Mouse (Mus musculus): Measurements from ENCODE around the gene Scp2.
"Not testable (repeated sequence)": the region's sequence is repeated elsewhere in the genome, so short reads cannot be mapped to it uniquely, and the experiment has no call there.

The Scp2 gene

GRCm38 (mm10) chr4:108109728-108110127 lies 35.1 kb downstream of the Scp2 start:
- CTCF ChIA-PET: no interaction called here

DNA sequence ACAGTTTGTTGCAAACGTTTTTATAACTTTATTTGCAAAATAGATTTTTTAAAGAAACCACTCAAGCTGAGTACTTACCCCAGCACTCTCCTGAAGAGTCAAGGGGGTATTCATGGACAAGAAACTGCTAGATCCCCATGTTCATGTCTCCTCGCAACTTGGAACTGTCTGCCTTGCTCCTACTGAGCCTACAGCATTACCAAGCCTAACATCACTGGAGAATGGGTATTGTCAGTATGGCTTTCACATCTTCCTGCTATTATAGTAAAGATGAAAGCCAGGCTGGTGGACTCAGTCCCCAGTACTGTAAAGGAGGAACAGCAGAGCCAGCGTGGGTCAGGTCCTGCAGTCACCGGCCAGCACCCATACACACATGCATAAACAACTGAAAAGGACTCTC lies 48.5 kb downstream of the Scp2 start, which contains the start of gene Podn:
TSS of gene Podn (minus strand) at position 101 of the 400 bp plus-strand sequence.
- CTCF ChIA-PET: no interaction called here

DNA sequence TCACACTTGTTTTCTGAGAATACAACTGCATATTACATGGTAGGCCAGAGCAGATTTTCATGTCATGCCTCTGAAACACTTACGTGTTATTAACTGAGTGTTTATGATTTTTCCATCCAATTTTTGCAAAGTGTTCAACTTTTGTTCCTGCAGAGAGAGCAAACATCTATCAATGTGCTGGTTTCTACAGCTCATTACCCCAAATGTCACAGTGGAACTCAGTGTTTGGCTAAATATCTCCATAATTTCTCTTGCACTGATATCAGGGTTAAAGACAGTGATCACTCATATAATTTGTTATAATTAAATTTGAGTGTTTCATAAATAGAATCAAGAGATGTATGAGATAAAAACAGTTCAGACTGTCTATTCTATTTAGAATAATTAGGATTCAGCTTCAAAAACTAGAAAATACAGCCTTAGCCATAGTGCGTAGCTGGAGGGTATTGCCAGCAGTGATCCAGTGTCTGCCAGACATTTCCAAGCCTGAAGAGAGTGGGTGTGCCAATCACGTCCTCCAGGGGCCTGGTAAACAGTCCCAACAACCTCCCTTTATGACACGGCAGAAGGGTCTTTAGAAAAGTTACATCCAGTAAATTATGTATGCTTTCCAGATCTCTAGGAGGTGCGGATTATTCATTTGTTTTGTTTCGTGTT lies 51.9 kb downstream of the Scp2 start:
- CTCF ChIA-PET: no interaction called here

DNA sequence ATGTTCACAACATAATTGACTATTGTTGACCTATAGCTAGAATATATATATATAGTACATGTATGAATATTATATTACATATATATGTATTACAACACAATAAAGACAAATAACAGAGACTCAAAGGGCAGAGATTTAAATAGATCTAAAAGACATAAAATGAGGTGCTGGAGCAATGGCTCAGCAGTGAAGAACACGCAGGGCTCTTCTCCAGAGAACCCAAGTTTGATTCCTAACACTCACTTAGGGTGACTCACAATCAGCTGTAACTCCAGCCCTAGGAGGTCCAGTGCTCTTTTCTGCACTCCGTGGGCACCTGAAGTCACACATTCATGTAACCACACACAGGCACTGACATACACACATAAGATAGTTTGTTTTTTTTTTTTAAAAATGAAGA lies 60.8 kb downstream of the Scp2 start:
- CTCF ChIA-PET: no interaction called here

DNA sequence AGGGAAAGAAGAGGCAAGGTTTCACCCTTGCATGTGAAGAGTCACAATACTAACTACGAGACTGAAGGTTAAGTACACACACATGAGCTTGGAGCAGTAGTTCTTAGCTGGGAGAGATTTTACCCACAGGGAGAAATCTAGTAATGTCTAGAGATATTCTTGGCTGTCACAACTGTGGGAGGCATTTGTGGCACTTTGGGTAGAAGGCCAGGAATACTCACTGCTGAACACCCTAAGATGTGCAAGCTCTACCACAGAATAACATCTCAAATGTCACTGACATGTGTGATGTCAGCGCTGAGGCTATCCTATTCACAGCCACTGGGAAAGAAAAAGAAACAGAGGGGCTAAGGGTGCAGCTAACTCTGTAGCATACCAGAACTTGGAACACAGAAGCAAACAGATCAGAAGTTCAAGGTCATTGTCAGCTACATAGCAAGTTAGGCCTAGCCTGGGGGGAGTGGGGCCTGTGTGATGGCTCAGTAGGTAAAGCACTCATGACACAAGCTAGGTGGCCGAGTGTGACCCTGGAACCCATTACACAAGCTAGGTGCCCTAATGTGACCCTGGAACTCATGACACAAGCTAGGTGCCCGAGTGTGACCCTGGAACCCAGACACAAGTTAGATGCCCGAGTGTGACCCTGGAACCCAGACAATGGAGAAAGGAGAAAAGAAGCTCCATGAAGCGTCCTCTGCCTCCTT lies 61.6 kb downstream of the Scp2 start:
- CTCF ChIA-PET: no interaction called here

- CTCF ChIA-PET: no interaction called here
Observed at GRCm38 (mm10) chr4:108082401-108082806, 62.4 kb downstream of the Scp2 start.

DNA sequence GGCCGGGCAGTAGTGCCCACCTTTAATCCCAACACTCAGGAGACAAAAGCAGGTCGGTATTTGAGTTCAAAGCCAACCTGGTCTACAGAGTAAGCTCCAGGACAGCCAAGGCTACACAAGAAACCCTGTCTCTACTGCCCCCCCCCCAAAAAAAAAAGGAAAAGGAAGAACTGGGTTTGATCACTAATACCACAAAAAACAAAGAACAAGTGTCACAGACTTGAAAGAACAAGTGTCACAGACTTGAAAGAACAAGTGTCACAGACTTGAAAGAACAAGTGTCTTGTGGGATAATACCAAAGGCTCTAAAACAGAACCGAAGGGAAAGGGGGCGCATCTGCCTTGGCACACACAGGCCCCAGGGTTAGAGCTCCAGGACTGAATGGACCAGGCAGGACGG lies 63.9 kb downstream of the Scp2 start:
- CTCF ChIA-PET: interaction anchor here (0.7 kb wide), 1 partner anchor 191 kb away, joined by 4 read pairs; the partner anchor contains the start of gene 0610037L13Rik

DNA sequence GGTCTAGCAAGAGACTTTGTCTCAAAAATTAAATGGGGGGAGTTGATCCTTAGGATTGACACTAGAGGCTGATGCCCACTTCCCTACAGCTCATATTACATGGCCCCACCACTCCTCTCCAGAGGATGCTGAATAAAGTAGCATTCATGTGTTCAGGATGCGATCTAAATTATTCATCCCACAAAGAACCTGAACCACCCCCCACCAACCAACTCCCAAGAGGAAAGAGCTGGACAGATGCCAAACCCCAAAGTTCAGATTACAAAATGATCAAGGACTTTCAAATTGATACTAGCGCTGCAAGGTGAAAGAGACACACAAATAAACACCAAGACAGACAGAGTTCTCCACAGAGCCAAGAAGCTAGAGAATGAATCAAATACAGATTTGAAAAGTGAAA lies 65.0 kb downstream of the Scp2 start:
- CTCF ChIA-PET: interaction anchor here (0.6 kb wide), 1 partner anchor 66 kb away, joined by 5 read pairs; no protein-coding TSS in a partner anchor

DNA sequence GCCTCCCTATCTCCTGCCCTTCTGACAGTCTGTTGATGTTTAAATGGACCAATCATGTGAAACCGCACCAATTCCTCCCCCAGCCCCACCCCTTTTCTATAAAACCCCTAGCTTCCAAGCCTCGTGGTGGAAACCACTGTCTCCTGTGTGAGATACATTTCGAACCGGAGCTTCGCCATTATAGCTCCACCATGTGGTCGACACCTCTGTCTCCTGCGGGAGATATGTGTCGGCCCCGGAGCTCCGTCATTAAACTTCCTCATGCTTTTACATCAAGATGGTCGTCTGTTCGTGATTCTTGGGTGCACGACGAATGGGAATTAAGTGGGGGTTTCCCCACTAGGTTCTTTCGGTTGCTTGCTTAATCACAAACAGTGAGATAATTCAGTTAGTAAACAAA lies 65.6 kb downstream of the Scp2 start:
- CTCF ChIA-PET: not testable (repeated sequence)

- CTCF ChIA-PET: no interaction called here
Observed at GRCm38 (mm10) chr4:108077224-108077955, 67.4 kb downstream of the Scp2 start.

DNA sequence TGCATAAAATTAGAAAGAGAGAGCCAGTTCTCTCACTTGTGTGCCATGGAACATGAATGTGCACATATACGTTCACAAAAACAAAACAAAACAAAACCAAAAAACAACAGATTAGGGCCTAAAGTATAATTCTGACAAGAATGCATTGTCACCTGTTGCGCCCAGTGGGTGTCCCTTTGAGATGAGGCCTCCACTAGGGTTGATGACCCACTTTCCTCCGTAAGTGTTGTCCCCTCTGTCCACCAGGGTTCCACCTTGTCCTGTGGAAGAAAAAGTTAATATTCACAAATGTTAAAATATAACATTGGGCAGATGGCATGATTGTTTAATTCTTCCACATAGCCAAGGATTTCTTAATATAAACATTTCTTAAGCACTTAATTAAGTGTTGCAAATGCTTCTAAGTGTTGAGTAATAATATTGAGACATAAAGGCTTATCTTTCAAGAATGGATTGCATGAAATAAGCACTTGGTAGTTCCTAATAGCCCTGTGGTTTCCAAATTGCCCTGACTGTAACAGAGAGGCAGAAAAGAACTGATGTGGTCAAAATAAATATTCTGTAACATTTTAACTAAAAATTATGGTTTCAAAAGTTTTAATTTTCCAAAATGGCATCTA lies 70.5 kb downstream of the Scp2 start:
- CTCF ChIA-PET: no interaction called here

DNA sequence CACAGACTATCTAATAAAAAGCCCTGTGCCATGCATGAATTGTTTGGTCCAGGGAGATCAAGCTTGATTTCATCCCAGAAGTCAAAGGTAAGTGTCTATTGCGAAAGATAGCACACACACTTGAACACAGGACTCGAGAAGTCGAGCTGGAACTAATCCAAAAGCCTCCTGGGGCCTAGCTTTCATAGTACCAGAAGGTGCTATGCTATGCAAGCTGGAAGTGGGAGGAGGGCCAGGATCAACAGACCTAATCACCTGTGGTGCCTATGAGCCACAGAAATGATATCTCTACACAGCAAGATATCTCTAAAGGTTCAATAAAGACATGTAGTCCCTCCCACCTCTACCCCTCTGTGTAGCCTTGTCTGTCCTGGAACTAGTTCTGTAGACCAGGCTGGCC lies 72.7 kb downstream of the Scp2 start:
- CTCF ChIA-PET: no interaction called here

DNA sequence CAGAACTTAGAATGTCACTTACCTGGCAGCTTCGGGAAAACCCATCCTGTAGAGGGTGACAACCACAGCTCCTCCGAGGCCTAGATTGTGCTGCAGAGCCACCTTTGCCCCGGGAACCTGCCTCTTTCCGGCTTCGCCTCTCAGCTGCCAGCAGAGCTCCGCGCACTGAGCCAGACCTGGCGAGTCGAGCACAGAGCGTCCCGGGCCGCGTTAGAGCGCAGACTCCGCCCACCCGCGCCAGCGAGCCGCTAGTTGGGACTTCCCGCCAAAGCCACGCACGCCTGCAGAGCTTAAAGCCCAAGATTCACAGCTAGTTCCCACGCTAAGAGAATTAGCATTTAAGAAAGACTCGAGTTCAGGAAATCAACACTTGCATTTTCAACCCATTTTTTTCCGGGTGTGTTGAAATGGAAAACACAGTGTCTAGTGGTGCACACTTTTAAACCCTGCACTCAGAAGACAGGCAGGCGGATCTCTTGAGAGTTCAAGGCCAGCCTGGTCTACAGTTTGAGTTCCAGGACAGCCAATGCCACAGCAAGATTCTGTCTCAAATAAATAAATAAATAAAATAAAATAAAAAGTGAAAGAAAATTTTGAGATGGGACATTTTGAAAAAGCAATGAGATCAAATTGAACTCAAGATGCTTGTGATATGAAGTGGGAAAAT lies 73.4 kb downstream of the Scp2 start:
- CTCF ChIA-PET: no interaction called here

DNA sequence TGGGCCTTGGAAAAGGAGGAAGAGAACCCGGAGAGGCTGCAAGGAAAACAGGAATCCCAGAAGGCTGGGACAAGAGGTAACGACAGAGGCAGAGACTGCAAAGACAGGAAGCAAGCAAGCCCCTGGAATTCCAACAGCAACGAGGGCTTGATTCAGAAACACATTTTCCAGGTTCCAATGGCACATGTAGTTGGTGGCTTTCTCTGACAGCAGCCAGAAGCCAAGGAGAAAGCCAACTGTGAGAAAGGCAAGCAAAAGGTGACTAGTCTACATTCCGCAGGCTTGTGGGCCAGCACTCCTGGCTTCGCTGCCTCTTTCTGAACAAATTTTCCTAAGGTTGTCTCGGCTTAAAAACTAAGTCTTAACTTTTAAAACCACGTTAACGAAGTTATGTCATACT lies 74.1 kb downstream of the Scp2 start:
- CTCF ChIA-PET: no interaction called here

DNA sequence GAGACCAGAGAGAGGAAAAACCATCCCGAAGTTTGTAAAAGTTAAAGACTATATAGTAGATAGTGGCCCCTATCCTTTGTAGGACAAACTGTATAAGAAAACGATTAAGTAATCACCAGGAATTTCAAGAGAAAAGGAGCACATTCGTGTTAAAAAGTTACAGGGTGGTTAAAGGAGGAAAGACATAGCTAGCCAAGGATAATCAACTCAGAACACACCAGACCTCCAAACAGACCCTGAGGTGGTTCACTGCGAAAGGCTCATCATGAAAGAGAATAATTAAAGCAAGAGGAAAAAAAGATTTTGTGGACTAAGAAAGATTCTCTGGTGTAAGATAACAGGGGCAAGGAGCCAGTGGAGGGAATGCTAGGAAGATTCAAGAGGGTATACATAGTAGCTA lies 74.5 kb downstream of the Scp2 start:
- CTCF ChIA-PET: no interaction called here

DNA sequence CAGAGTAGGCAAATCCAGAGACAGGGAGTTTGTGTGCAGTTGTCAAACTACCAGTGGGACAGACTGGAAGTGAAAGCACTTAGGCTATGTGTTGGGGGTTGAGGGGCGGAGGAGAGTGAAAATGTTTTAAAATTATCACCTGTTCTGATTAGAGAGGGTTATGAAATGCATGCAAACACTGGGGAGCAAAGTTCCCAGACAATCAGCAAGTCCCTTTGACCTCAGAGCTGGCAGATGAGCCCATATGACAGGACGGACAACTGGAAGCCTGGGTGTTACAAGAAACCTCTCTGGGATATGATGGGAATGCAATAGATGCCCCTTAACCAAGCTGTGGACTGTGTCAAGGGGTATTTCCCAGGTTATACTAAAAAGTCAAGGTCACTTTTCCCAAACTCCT lies 76.7 kb downstream of the Scp2 start:
- CTCF ChIA-PET: no interaction called here

GRCm38 (mm10) chr4:108067261-108067660 lies 77.5 kb downstream of the Scp2 start:
- CTCF ChIA-PET: no interaction called here

DNA sequence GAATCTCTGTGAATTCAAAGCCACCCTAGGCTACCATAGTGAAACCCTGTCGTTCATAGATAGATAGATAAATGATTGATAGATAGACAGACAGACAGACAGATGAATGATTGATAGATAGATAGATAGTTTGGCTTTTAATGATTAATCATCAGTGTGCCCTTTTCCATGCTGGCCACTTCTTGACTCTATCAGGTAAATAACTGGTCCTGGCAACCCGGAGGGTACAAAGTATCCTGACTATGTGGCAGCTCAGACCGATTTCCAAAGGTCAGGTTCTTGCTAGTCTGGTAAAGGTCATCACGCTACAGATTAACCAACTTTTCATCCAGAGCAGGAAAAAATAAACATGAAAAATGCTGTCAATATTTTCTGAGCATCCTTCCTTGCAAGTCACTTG lies 78.2 kb downstream of the Scp2 start:
- CTCF ChIA-PET: no interaction called here

- CTCF ChIA-PET: no interaction called here
Observed at GRCm38 (mm10) chr4:108065176-108065844, 79.5 kb downstream of the Scp2 start.

GRCm38 (mm10) chr4:108063616-108064015 lies 81.2 kb downstream of the Scp2 start:
- CTCF ChIA-PET: no interaction called here

DNA sequence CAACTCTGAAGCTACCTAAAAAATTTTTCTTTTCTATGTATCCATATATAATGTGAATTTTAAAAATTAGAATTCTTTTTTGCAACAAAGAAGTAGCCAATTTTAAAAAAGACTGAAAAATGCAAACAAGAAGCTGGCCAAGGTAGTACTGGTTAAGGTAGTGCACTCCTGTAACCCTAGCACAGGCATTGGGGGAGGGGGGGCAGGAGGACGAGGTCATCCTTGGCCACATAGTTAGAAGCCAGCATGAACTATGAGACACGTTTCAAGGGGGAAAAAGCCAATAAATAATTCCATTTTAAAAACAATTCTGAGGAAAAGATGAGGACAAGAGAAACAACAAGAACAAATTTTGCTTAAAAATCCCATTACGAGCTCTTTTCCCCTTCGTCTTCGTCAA lies 82.3 kb downstream of the Scp2 start:
- CTCF ChIA-PET: interaction anchor here (0.6 kb wide), 1 partner anchor 564 kb away, joined by 3 read pairs; no protein-coding TSS in a partner anchor
